Mouse (Mus musculus) stomach, postnatal 0 days (tissue): ENCODE measurements at regions not wholly inside any gene's neighbourhood (a gene's known extent, or its start where the extent isn't known, plus 50 kb on each side); places are given as distances from the start of the nearest gene placed in this dataset.

Experiments
- ATAC-seq: fragments of 200-750 bp; cut with Nextera tagmentation; 2 replicates; pipeline ENCODE4 v1.8.0; 2017; ENCODE audit not compliant: low FRiP score, low TSS enrichment
- DNase-seq: peaks from one replicate; pipeline ENCODE4 v3.0.0-alpha.2; 2016; ENCODE audit warnings: low spot score
- H3K27ac ChIP-seq: fragments of 300-500 bp; sonication (generic); replicated peaks from 2 replicates; pipeline ENCODE4 v1.5.1; 2014; ENCODE audit warnings: mild to moderate bottlenecking, control low read depth
- H3K27me3 ChIP-seq: fragments of 300-500 bp; sonication (generic); 2 replicates; pipeline ENCODE4 v1.6.1; 2014; ENCODE audit warnings: low read length; ENCODE audit not compliant: control insufficient read depth, insufficient read depth
- H3K36me3 ChIP-seq: fragments of 300-500 bp; sonication (generic); 2 replicates; pipeline ENCODE4 v1.6.1; 2014; ENCODE audit warnings: low read length, mixed read lengths; ENCODE audit not compliant: control insufficient read depth, insufficient read depth
- H3K4me1 ChIP-seq: fragments of 300-500 bp; sonication (generic); replicated peaks from 2 replicates; pipeline ENCODE4 v1.6.1; 2014; ENCODE audit warnings: antibody characterized with exemption; ENCODE audit not compliant: control insufficient read depth, insufficient read depth
- H3K4me2 ChIP-seq: fragments of 300-500 bp; sonication (generic); replicated peaks from 2 replicates; pipeline ENCODE4 v1.6.1; 2014; ENCODE audit warnings: low read depth, mild to moderate bottlenecking, control low read depth, moderate library complexity
- H3K4me3 ChIP-seq: fragments of 300-500 bp; sonication (generic); 2 replicates; pipeline ENCODE4 v1.5.1; 2014; ENCODE audit warnings: low read depth, low read length, control low read depth
- H3K9ac ChIP-seq: fragments of 300-500 bp; sonication (generic); 2 replicates; pipeline ENCODE4 v1.6.1; 2014; ENCODE audit warnings: mild to moderate bottlenecking, low read length, control low read depth, mixed read lengths
- H3K9me3 ChIP-seq: fragments of 300-500 bp; sonication (generic); 2 replicates; pipeline ENCODE4 v1.6.1; 2016; ENCODE audit warnings: low read length; ENCODE audit not compliant: control insufficient read depth
- CTCF ChIP-seq: IDR thresholded peaks from 2 replicates; pipeline ENCODE4 v1.5.1; 2016; ENCODE audit warnings: antibody characterized with exemption, low read depth, mild to moderate bottlenecking, moderate library complexity
- EP300 ChIP-seq: optimal IDR thresholded peaks from 2 replicates; pipeline ENCODE3; 2016; ENCODE audit warnings: antibody characterized with exemption
- WGBS: fragments of 180-500 bp; shearing (Covaris S2); extraction: QIAGEN DNeasy Blood & Tissue Kit; methylation state at CpG from one replicate; pipeline ENCODE4 v1.1.7; 2014; 5-methylcytosine and 5-hydroxymethylcytosine counted together

DNA sequence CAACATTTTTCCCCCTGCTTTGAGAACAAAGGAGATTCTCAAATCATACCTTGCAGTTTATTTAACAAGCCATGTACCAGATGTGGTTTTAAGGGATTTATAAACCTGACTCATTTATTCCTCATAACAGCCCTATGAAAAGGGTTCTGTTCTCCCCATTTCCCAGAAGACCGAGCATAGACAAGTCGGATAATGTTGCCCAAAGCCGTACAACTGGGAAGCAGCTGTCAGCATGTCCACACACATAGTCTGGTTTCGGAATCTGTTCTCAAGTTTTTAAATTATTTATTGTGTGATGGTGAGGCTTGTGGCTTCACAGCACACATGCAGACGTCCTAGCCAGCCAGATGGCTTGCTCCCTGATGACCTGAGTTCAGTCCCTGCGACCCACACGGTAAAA is 143.4 kb upstream of the Noct start:
- Histone ChIP-seq H3K9ac (no peak overlapping the region), H3K36me3 (no peaks in the 10 kb centered on the region), H3K4me3 (no peak overlapping the region), H3K27ac (no peak overlapping the region), H3K4me1 (no peaks in the 10 kb centered on the region), H3K9me3 (no peaks in the 10 kb centered on the region), H3K27me3 (no peaks in the 10 kb centered on the region), H3K4me2 (no peak overlapping the region)
- 41% methylated on average over 7 of the region's 7 CpGs for WGBS
- DNase-seq = no peak
- TF ChIP-seq EP300 (no peak), CTCF (no peak)
- no peak for ATAC-seq

- no peak overlapping the region for H3K4me2 ChIP-seq
- H3K36me3 ChIP-seq = no peaks in the 10 kb centered on the region
- no peak overlapping the region for H3K9ac ChIP-seq
- no peak overlapping the region for H3K27ac ChIP-seq
- no peaks in the 10 kb centered on the region for H3K9me3 ChIP-seq
- WGBS = 64% methylated on average over 11 of the region's 11 CpGs
- no peaks in the 10 kb centered on the region for H3K27me3 ChIP-seq
- no peak overlapping the region for H3K4me3 ChIP-seq
- H3K4me1 ChIP-seq = no peaks in the 10 kb centered on the region
- no peak for DNase-seq
- ATAC-seq = no peak
- TF ChIP-seq CTCF (no peak), EP300 (no peak)
Measured at GRCm38 (mm10) chr3:51082831-51083575, 141.2 kb upstream of the Noct start.

DNA sequence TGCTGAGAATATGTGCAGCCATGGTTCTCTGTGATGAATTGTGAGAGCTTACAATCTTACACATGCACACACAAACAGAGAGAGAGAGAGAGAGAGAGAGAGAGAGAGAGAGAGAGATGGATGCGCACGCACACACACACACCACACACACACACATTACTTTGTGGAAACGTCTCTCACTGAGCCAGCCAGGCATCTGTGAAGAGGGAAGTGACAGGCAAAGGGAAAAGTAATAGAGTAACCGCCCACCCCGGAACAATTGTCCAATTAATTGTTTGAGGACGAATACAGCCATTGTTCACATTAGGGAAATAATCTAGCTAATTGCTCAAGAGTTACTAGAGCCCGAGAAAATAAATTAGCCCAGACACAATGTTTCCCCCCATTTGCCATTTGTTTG is 140.7 kb upstream of the Noct start:
- no peak for DNase-seq
- WGBS = 68% methylated on average over 7 of the region's 7 CpGs
- Histone ChIP-seq H3K4me3 (no peak overlapping the region), H3K36me3 (no peaks in the 10 kb centered on the region), H3K4me1 (no peaks in the 10 kb centered on the region), H3K27me3 (no peaks in the 10 kb centered on the region), H3K27ac (no peak overlapping the region), H3K4me2 (no peak overlapping the region), H3K9me3 (no peaks in the 10 kb centered on the region), H3K9ac (no peak overlapping the region)
- no peak for TF ChIP-seq EP300
- no peak for TF ChIP-seq CTCF
- no peak for ATAC-seq

DNA sequence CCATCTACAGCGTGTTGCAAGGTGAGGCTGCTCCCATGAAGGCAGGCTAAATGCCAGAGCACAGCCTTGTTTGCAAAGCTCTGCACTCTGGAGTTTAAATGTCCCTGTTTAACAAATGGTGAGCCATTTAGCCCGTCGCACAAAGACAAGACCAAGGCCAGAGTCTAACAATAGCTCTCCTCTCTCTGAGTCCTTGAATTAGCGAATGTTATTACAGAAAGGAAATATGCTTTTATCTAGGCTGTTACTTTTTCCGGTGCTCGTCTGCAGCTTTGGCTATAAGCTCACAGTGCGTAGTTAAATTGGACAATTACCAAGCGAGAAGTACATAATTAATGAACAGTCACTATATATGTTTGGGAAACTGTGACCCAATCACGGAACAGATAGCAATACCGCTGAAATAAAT is 137.8 kb upstream of the Noct start:
- 34% methylated on average over 10 of the region's 10 CpGs for WGBS
- H3K27ac ChIP-seq = no peak overlapping the region
- no peaks in the 10 kb centered on the region for H3K27me3 ChIP-seq
- no peak overlapping the region for H3K4me3 ChIP-seq
- no peaks in the 10 kb centered on the region for H3K36me3 ChIP-seq
- ATAC-seq = no peak
- no peak overlapping the region for H3K9ac ChIP-seq
- H3K4me2 ChIP-seq = no peak overlapping the region
- no peak for TF ChIP-seq EP300
- TF ChIP-seq CTCF = no peak
- DNase-seq = no peak
- H3K4me1 ChIP-seq = no peaks in the 10 kb centered on the region
- H3K9me3 ChIP-seq = no peaks in the 10 kb centered on the region

DNA sequence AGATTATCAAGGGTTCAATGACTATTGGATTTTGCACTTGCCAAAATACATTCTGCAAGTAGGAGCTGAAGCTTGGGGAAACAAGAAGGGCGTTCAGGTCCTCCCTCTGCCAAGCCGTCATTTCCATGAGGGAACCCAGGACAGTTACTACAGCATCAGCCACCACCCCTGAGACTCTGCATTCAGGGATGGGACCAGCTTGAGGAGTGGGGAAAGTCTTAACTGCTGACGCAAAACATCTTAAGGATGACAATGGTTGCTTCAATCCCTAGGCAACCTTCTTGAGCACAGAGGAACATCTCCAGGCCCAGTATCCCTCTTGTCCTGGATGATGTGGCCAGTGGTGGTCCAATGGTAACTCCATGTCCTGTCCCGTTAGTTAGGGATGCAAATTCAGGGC is 137.2 kb upstream of the Noct start:
- ATAC-seq = no peak
- H3K4me2 ChIP-seq = no peak overlapping the region
- DNase-seq = no peak
- no peak overlapping the region for H3K9ac ChIP-seq
- H3K27me3 ChIP-seq = no peaks in the 10 kb centered on the region
- WGBS = 84% methylated on average over 4 of the region's 4 CpGs
- no peaks in the 10 kb centered on the region for H3K4me1 ChIP-seq
- H3K9me3 ChIP-seq = no peaks in the 10 kb centered on the region
- no peak overlapping the region for H3K27ac ChIP-seq
- no peaks in the 10 kb centered on the region for H3K36me3 ChIP-seq
- TF ChIP-seq CTCF = no peak
- no peak for TF ChIP-seq EP300
- no peak overlapping the region for H3K4me3 ChIP-seq

DNA sequence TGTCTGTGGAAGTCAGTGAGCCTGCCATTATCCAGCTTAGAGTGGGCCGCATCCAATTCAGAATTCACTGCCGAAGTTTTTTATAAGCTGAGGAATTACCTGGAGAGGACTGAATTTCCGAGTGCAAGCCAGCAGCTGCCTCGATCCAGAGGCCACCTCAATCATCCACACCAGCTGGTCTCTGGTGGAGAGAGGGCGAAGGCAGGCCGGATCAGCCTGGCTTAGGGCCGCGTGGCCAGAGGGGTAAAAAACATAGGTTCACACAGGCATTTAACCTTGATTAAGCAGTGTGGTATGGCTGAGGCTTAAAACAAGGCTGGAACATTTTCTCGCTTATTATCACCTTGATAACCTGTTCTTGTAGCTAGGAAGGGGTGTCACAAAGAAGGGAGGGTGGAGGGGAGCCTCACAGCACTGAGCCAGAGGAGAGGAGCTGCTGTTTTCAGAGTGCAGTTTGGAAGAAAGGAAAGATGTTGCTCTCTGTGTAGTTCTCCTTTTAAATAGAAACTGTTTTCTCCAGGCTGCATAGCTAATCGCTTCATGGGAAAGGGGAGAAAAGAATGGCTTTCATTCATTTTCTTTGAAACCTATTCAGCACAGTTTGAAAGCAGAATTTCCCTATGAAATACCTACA is 135.1 kb upstream of the Noct start:
- Histone ChIP-seq H3K4me2 (no peak overlapping the region), H3K9me3 (no peaks in the 10 kb centered on the region), H3K9ac (no peak overlapping the region), H3K27ac (no peak overlapping the region), H3K4me1 (no peaks in the 10 kb centered on the region), H3K4me3 (no peak overlapping the region), H3K36me3 (no peaks in the 10 kb centered on the region), H3K27me3 (no peaks in the 10 kb centered on the region)
- WGBS = 72% methylated on average over 10 of the region's 10 CpGs
- TF ChIP-seq EP300 (no peak), CTCF (no peak)
- ATAC-seq (no peak), DNase-seq (no peak)
